Mouse (Mus musculus): ENCODE measurements at regions not wholly inside any gene's neighbourhood (a gene's known extent, or its start where the extent isn't known, plus 50 kb on each side); places are given as distances from the start of the nearest gene placed in this dataset.

- H3ac ChIP-seq (ENCODE audit: control insufficient read depth, insufficient read length) = no peak overlapping the region
- H3K79me2 ChIP-seq (ENCODE audit: control insufficient read depth, insufficient read depth) = no peaks in the 10 kb centered on the region
- TF ChIP-seq POLR2A (IDR thresholded peaks at IDR 0.05; ENCODE audit: insufficient read length, low read depth) = no peak
- no peak for TF ChIP-seq REST (IDR thresholded peaks at IDR 0.05; ENCODE audit: insufficient read depth, insufficient read length)
- no peak for TF ChIP-seq SRF (IDR thresholded peaks at IDR 0.05; ENCODE audit: control insufficient read depth, insufficient read length, low read depth)
- TF ChIP-seq MYOG (IDR thresholded peaks at IDR 0.05; ENCODE audit: control insufficient read depth in 1 of 3, insufficient read depth in 1 of 3, insufficient read length in 2 of 3, low read depth in 2 of 3) = no peak
- no peak for TF ChIP-seq MYOD1 (IDR thresholded peaks at IDR 0.05; ENCODE audit: control insufficient read depth in 1 of 3, insufficient read length in 2 of 3, low read depth in 2 of 3)
- no peak for TF ChIP-seq POLR2AphosphoS2 (IDR thresholded peaks at IDR 0.05; ENCODE audit: insufficient read length, low read depth)
- TF ChIP-seq CEBPB (IDR thresholded peaks at IDR 0.05; ENCODE audit: insufficient read depth, poor library complexity, severe bottlenecking) = no peak
- TF ChIP-seq E2F4 (IDR thresholded peaks at IDR 0.05; ENCODE audit: insufficient read depth) = no peak
- no peak for TF ChIP-seq TCF3 (IDR thresholded peaks at IDR 0.05; ENCODE audit: insufficient read length, low read depth)
- no peak for TF ChIP-seq TCF12 (IDR thresholded peaks at IDR 0.05; ENCODE audit: insufficient read depth, poor library complexity, severe bottlenecking)
- TF ChIP-seq USF1 (IDR thresholded peaks at IDR 0.05; ENCODE audit: low read depth) = no peak
- no peak for TF ChIP-seq MAX (IDR thresholded peaks at IDR 0.05; ENCODE audit: low read depth)
- no peaks in the 10 kb centered on the region for H3K36me3 ChIP-seq (ENCODE audit: control insufficient read depth, insufficient read depth)
- H3K4me3 ChIP-seq = no peak overlapping the region
- no peaks in the 10 kb centered on the region for H3K27me3 ChIP-seq (ENCODE audit: control insufficient read depth, insufficient read depth, insufficient read length)
- no peak overlapping the region for H3K4me2 ChIP-seq (ENCODE audit: low read depth)
Observed at GRCm38 (mm10) chr1:34982966-34983365, 133.2 kb downstream of the Plekhb2 start.

GRCm38 (mm10) chr1:34986861-34987260 lies 137.1 kb downstream of the Plekhb2 start:
- Histone ChIP-seq H3ac (ENCODE audit: control insufficient read depth, insufficient read length) (no peak overlapping the region), H3K4me3 (no peak overlapping the region), H3K79me2 (ENCODE audit: control insufficient read depth, insufficient read depth) (no peaks in the 10 kb centered on the region)

GRCm38 (mm10) chr1:34987650-34988221 lies 138.0 kb downstream of the Plekhb2 start:
- H3K4me3 ChIP-seq = no peak overlapping the region
- TF ChIP-seq CEBPB (IDR thresholded peaks at IDR 0.05; ENCODE audit: insufficient read depth, poor library complexity, severe bottlenecking) = no peak
- no peak for TF ChIP-seq E2F4 (IDR thresholded peaks at IDR 0.05; ENCODE audit: insufficient read depth)
- no peak for TF ChIP-seq SRF (IDR thresholded peaks at IDR 0.05; ENCODE audit: control insufficient read depth, insufficient read length, low read depth)
- no peak for TF ChIP-seq POLR2A (IDR thresholded peaks at IDR 0.05; ENCODE audit: insufficient read length, low read depth)
- TF ChIP-seq REST (IDR thresholded peaks at IDR 0.05; ENCODE audit: insufficient read depth, insufficient read length) = no peak
- no peak for TF ChIP-seq TCF12 (IDR thresholded peaks at IDR 0.05; ENCODE audit: insufficient read depth, poor library complexity, severe bottlenecking)
- no peak for TF ChIP-seq TCF3 (IDR thresholded peaks at IDR 0.05; ENCODE audit: insufficient read length, low read depth)
- no peak for TF ChIP-seq MYOD1 (IDR thresholded peaks at IDR 0.05; ENCODE audit: control insufficient read depth in 1 of 3, insufficient read length in 2 of 3, low read depth in 2 of 3)
- TF ChIP-seq USF1 (IDR thresholded peaks at IDR 0.05; ENCODE audit: low read depth) = no peak
- no peak for TF ChIP-seq MYOG (IDR thresholded peaks at IDR 0.05; ENCODE audit: control insufficient read depth in 1 of 3, insufficient read depth in 1 of 3, insufficient read length in 2 of 3, low read depth in 2 of 3)
- no peak for TF ChIP-seq POLR2AphosphoS2 (IDR thresholded peaks at IDR 0.05; ENCODE audit: insufficient read length, low read depth)
- no peak for TF ChIP-seq MAX (IDR thresholded peaks at IDR 0.05; ENCODE audit: low read depth)
- no peak overlapping the region for H3K4me2 ChIP-seq (ENCODE audit: low read depth)
- H3K79me2 ChIP-seq (ENCODE audit: control insufficient read depth, insufficient read depth) = no peaks in the 10 kb centered on the region
- no peak overlapping the region for H3ac ChIP-seq (ENCODE audit: control insufficient read depth, insufficient read length)
- no peaks in the 10 kb centered on the region for H3K36me3 ChIP-seq (ENCODE audit: control insufficient read depth, insufficient read depth)
- no peaks in the 10 kb centered on the region for H3K27me3 ChIP-seq (ENCODE audit: control insufficient read depth, insufficient read depth, insufficient read length)

More at GRCm38 (mm10) chr1:34986861-34987260, 137.1 kb downstream of the Plekhb2 start:
- H3K4me2 ChIP-seq (ENCODE audit: low read depth) = no peak overlapping the region
- no peak for TF ChIP-seq E2F4 (IDR thresholded peaks at IDR 0.05; ENCODE audit: insufficient read depth)
- no peak for TF ChIP-seq CEBPB (IDR thresholded peaks at IDR 0.05; ENCODE audit: insufficient read depth, poor library complexity, severe bottlenecking)
- TF ChIP-seq USF1 (IDR thresholded peaks at IDR 0.05; ENCODE audit: low read depth) = no peak
- no peak for TF ChIP-seq TCF12 (IDR thresholded peaks at IDR 0.05; ENCODE audit: insufficient read depth, poor library complexity, severe bottlenecking)
- no peak for TF ChIP-seq TCF3 (IDR thresholded peaks at IDR 0.05; ENCODE audit: insufficient read length, low read depth)
- no peak for TF ChIP-seq MYOG (IDR thresholded peaks at IDR 0.05; ENCODE audit: control insufficient read depth in 1 of 3, insufficient read depth in 1 of 3, insufficient read length in 2 of 3, low read depth in 2 of 3)
- no peak for TF ChIP-seq MAX (IDR thresholded peaks at IDR 0.05; ENCODE audit: low read depth)
- TF ChIP-seq MYOD1 (IDR thresholded peaks at IDR 0.05; ENCODE audit: control insufficient read depth in 1 of 3, insufficient read length in 2 of 3, low read depth in 2 of 3) = no peak
- no peak for TF ChIP-seq POLR2AphosphoS2 (IDR thresholded peaks at IDR 0.05; ENCODE audit: insufficient read length, low read depth)
- no peak for TF ChIP-seq REST (IDR thresholded peaks at IDR 0.05; ENCODE audit: insufficient read depth, insufficient read length)
- no peak for TF ChIP-seq SRF (IDR thresholded peaks at IDR 0.05; ENCODE audit: control insufficient read depth, insufficient read length, low read depth)
- TF ChIP-seq POLR2A (IDR thresholded peaks at IDR 0.05; ENCODE audit: insufficient read length, low read depth) = no peak
- H3K36me3 ChIP-seq (ENCODE audit: control insufficient read depth, insufficient read depth) = no peaks in the 10 kb centered on the region
- H3K27me3 ChIP-seq (ENCODE audit: control insufficient read depth, insufficient read depth, insufficient read length) = no peaks in the 10 kb centered on the region

GRCm38 (mm10) chr1:34988225-34988624 lies 138.4 kb downstream of the Plekhb2 start:
- TF ChIP-seq POLR2A (IDR thresholded peaks at IDR 0.05; ENCODE audit: insufficient read length, low read depth) (no peak), MYOG (IDR thresholded peaks at IDR 0.05; ENCODE audit: control insufficient read depth in 1 of 3, insufficient read depth in 1 of 3, insufficient read length in 2 of 3, low read depth in 2 of 3) (no peak), SRF (IDR thresholded peaks at IDR 0.05; ENCODE audit: control insufficient read depth, insufficient read length, low read depth) (no peak), REST (IDR thresholded peaks at IDR 0.05; ENCODE audit: insufficient read depth, insufficient read length) (no peak), MAX (IDR thresholded peaks at IDR 0.05; ENCODE audit: low read depth) (no peak), TCF3 (IDR thresholded peaks at IDR 0.05; ENCODE audit: insufficient read length, low read depth) (no peak), USF1 (IDR thresholded peaks at IDR 0.05; ENCODE audit: low read depth) (no peak), TCF12 (IDR thresholded peaks at IDR 0.05; ENCODE audit: insufficient read depth, poor library complexity, severe bottlenecking) (no peak), CEBPB (IDR thresholded peaks at IDR 0.05; ENCODE audit: insufficient read depth, poor library complexity, severe bottlenecking) (no peak), MYOD1 (IDR thresholded peaks at IDR 0.05; ENCODE audit: control insufficient read depth in 1 of 3, insufficient read length in 2 of 3, low read depth in 2 of 3) (no peak), E2F4 (IDR thresholded peaks at IDR 0.05; ENCODE audit: insufficient read depth) (no peak), POLR2AphosphoS2 (IDR thresholded peaks at IDR 0.05; ENCODE audit: insufficient read length, low read depth) (no peak)
- Histone ChIP-seq H3K79me2 (ENCODE audit: control insufficient read depth, insufficient read depth) (no peaks in the 10 kb centered on the region), H3K4me3 (no peak overlapping the region), H3K4me2 (ENCODE audit: low read depth) (no peak overlapping the region), H3ac (ENCODE audit: control insufficient read depth, insufficient read length) (no peak overlapping the region), H3K27me3 (ENCODE audit: control insufficient read depth, insufficient read depth, insufficient read length) (no peaks in the 10 kb centered on the region), H3K36me3 (ENCODE audit: control insufficient read depth, insufficient read depth) (no peaks in the 10 kb centered on the region)

Data from myocyte (in vitro differentiated cells).